Comparison of ENCODE assay signal across 8 mouse cellular contexts in genomic region chr6:29917383-29917720, GRCm38 (mm10). TPM values are rescaled to one million over a fixed set of nuclear protein-coding genes. Genes with fewer than 3 reads are reported as not detected.
A peak's percentile ranks its signal among the peaks of the same experiment; 100 is the strongest.
DNase-seq lines count a peak whose midpoint lies in the region; ATAC-seq and TF ChIP-seq lines count a peak whose summit lies in the region.

No protein-coding gene starts in this region.

- H3ac ChIP-seq in C2C12 (ENCODE audit: control insufficient read depth, insufficient read length, low read depth) = peak overlapping the region; percentile 93

- peak in 1 of 2 experiments; percentile 61 for DNase-seq in cerebellum, adult 2 months
- no peak for DNase-seq in cerebellum, adult 9-10 months
- DNase-seq in embryo, embryonic 11 days = peak; percentile 58
- peak; percentile 17 for DNase-seq in retina, postnatal 7 days (ENCODE audit: low read depth, low spot score)
- DNase-seq in right cerebral cortex, adult 18-20 months = no peak

- H3K4me3 ChIP-seq in cerebellum, adult 2 months (replicated peaks; ENCODE audit: insufficient read depth, low read depth, low read length) = peak overlapping the region; percentile 95
- H3K4me3 ChIP-seq in C2C12 (ENCODE audit: insufficient read depth, poor library complexity, severe bottlenecking) = peak overlapping the region; percentile 48
- H3K4me3 ChIP-seq in hindbrain, embryonic 12.5 days = peak overlapping the region; percentile 72
- H3K4me3 ChIP-seq in liver, embryonic 16.5 days (ENCODE audit: low read depth, low read length) = peak overlapping the region; percentile 80

- H3K79me2 ChIP-seq in C2C12 (ENCODE audit: control insufficient read depth, insufficient read depth) = no peaks in the 10 kb centered on the region

- H3K4me2 ChIP-seq in hindbrain, embryonic 12.5 days (replicated peaks) = peak overlapping the region; percentile 76
- H3K4me2 ChIP-seq in liver, embryonic 16.5 days (ENCODE audit: low read depth, low read length) = peak overlapping the region; percentile 91

- no peak for TF ChIP-seq CTCF in cerebellum, adult 2 months (IDR thresholded peaks at IDR 0.05; ENCODE audit: borderline replicate concordance, insufficient read depth, low read depth, low read length)
- TF ChIP-seq CTCF in C2C12 (IDR thresholded peaks at IDR 0.05; ENCODE audit: control insufficient read depth, insufficient read depth, insufficient read length) = no peak

- ATAC-seq in hindbrain, embryonic 12.5 days (ENCODE audit: low FRiP score) = peak; percentile 74
- ATAC-seq in liver, embryonic 16.5 days (ENCODE audit: low read depth) = peak; percentile 53

- H3K27ac ChIP-seq in cerebellum, adult 2 months (ENCODE audit: insufficient read depth, low read length) = peak overlapping the region; percentile 65
- no peak overlapping the region for H3K27ac ChIP-seq in hindbrain, embryonic 12.5 days
- no peak overlapping the region for H3K27ac ChIP-seq in liver, embryonic 16.5 days (ENCODE audit: low read length)

- no peaks in the 10 kb centered on the region for H3K36me3 ChIP-seq in C2C12 (ENCODE audit: control insufficient read depth, insufficient read depth)
- 0 out of 2 replicates have a peak, but pooled peaks cover 1% of the 10 kb centered on the region for H3K36me3 ChIP-seq in hindbrain, embryonic 12.5 days
- H3K36me3 ChIP-seq in liver, embryonic 16.5 days (ENCODE audit: control insufficient read depth, insufficient read depth) = no peaks in the 10 kb centered on the region

- no peak for TF ChIP-seq POLR2A in cerebellum, adult 2 months (IDR thresholded peaks at IDR 0.05; ENCODE audit: borderline replicate concordance, insufficient read depth, low read length)

- no peaks in the 10 kb centered on the region for H3K79me3 ChIP-seq in C2C12 (ENCODE audit: low read depth)

- peak overlapping the region; percentile 64 for H3K9ac ChIP-seq in hindbrain, embryonic 12.5 days
- peak overlapping the region; percentile 73 for H3K9ac ChIP-seq in liver, embryonic 16.5 days (ENCODE audit: low read depth, low read length)

- no peaks in the 10 kb centered on the region; the same call in 1 of the 2 replicates for H3K4me1 ChIP-seq in cerebellum, adult 2 months (ENCODE audit: control insufficient read depth, insufficient read depth, low read length)
- peaks cover 7% of the 10 kb centered on the region for H3K4me1 ChIP-seq in hindbrain, embryonic 12.5 days
- H3K4me1 ChIP-seq in liver, embryonic 16.5 days (ENCODE audit: control insufficient read depth, low read depth, low read length) = peaks cover 8% of the 10 kb centered on the region

- 0% methylated on average over 21 of the region's 21 CpGs for WGBS in cerebellum, adult 2 months
- 1% methylated on average over 20 of the region's 21 CpGs for WGBS in hindbrain, embryonic 12.5 days
- under 1% methylated on average over 21 of the region's 21 CpGs for WGBS in liver, embryonic 16.5 days (ENCODE audit: insufficient replicate concordance)

- H3K9me3 ChIP-seq in hindbrain, embryonic 12.5 days (replicated peaks) = no peaks in the 10 kb centered on the region
- no peaks in the 10 kb centered on the region for H3K9me3 ChIP-seq in liver, embryonic 16.5 days (replicated peaks; ENCODE audit: control insufficient read depth, low read length)

- no peaks in the 10 kb centered on the region for H3K27me3 ChIP-seq in cerebellum, adult 2 months (ENCODE audit: control insufficient read depth, insufficient read depth, low read length)
- H3K27me3 ChIP-seq in C2C12 (ENCODE audit: control insufficient read depth, insufficient read depth, insufficient read length) = no peaks in the 10 kb centered on the region
- H3K27me3 ChIP-seq in hindbrain, embryonic 12.5 days = peaks cover 34% of the 10 kb centered on the region
- H3K27me3 ChIP-seq in liver, embryonic 16.5 days (ENCODE audit: control insufficient read depth, insufficient read depth, low read depth, low read length) = peaks cover 32% of the 10 kb centered on the region

TF ChIP-seq in C2C12, 6 proteins besides CTCF, POLR2A, EP300 and RAD21:
- TF ChIP-seq MYOD1 (IDR thresholded peaks at IDR 0.05; ENCODE audit: control insufficient read depth, insufficient read length, low read depth) = no peak

RNA-seq across cellular contexts. Expression of gene Strip2, which starts 0.5 kb away (rescaled TPM):
- 46.0 and 57.8 TPM in 2 replicates for polyA plus RNA-seq in cerebellum, adult 2 months (2012; rRNA removed)
- 1.2 TPM for polyA plus RNA-seq in C2C12 (2012; fragmentation: generic; extraction: Trizol)
- 1.5 and 1.7 TPM in 2 replicates for polyA plus RNA-seq in hindbrain, embryonic 12.5 days (2016; fragmentation: Nextera tagmentation; extraction: Ambion mirVana)
- polyA plus RNA-seq in liver, embryonic 16.5 days (2015; fragmentation: Nextera tagmentation; extraction: Ambion mirVana) = 0.37 and 0.41 TPM in 2 replicates

Comparison
In these comparisons a context has a peak if more than half of its experiments do, and no peak if none do; other contexts are left out.
1. DNase-seq: peak in embryo, embryonic 11 days (single experiment) and retina, postnatal 7 days (single experiment); none in cerebellum, adult 9-10 months (single experiment) and right cerebral cortex, adult 18-20 months (single experiment).
2. RNA of gene Strip2, which starts 0.5 kb away (polyA plus RNA-seq): 46.0 to 57.8 TPM in cerebellum, adult 2 months; 1.5 to 1.7 TPM in hindbrain, embryonic 12.5 days, 1.2 TPM in C2C12 (single experiment) and 0.37 to 0.41 TPM in liver, embryonic 16.5 days; every median in the first group is over 10 times any median in the second.
3. Peak in every context shown above with its lines, with median percentiles within 50 percentile points of each other: H3K4me3 ChIP-seq.